Mouse (Mus musculus): ENCODE measurements around the gene Tgm5. TPM values are rescaled to one million over a fixed set of nuclear protein-coding genes. Genes with fewer than 3 reads are reported as not detected.

Gene Tgm5
- polyA plus RNA-seq, 1 experiment from 2014 or later, result not detected

- no peak overlapping the region for H3K4me2 ChIP-seq (ENCODE audit: low read length)
- no peak for ATAC-seq (ENCODE audit: insufficient number of reproducible peaks, insufficient read depth, low FRiP score, low read depth)
Observed at GRCm38 (mm10) chr2:121069506-121069905, 16.1 kb downstream of the Tgm5 start.

GRCm38 (mm10) chr2:121067116-121067515, 18.5 kb downstream of the Tgm5 start:
- Histone ChIP-seq H3K9ac (ENCODE audit: low read length) (no peak overlapping the region), H3K27ac (replicated peaks in 1 of 2; ENCODE audit: control insufficient read depth in 1 of 2, insufficient read depth in 1 of 2, low read depth in 2 of 2, low read length in 2 of 2) (no peak overlapping the region), H3K4me1 (ENCODE audit: control insufficient read depth in 2 of 2, insufficient read depth in 2 of 2, low read length in 2 of 2) (no peaks in the 10 kb centered on the region), H3K4me3 (ENCODE audit: control insufficient read depth in 1 of 2, insufficient read depth in 1 of 2, low read depth in 1 of 2, low read length in 2 of 2) (no peak overlapping the region), H3K9me3 (ENCODE audit: control insufficient read depth, low read length) (no peaks in the 10 kb centered on the region), H3K4me2 (ENCODE audit: low read length) (no peak overlapping the region), H3K36me3 (ENCODE audit: control insufficient read depth, insufficient read depth, low read length) (no peaks in the 10 kb centered on the region), H3K27me3 (ENCODE audit: control insufficient read depth, insufficient read depth, low read length) (no peaks in the 10 kb centered on the region)
- no peak for ATAC-seq (ENCODE audit: insufficient number of reproducible peaks, insufficient read depth, low FRiP score, low read depth)
- WGBS, result 48% methylated on average over 4 of the region's 4 CpGs

More at GRCm38 (mm10) chr2:121069506-121069905, 16.1 kb downstream of the Tgm5 start:
- H3K36me3 ChIP-seq (ENCODE audit: control insufficient read depth, insufficient read depth, low read length), result no peaks in the 10 kb centered on the region
- H3K27ac ChIP-seq (replicated peaks in 1 of 2; ENCODE audit: control insufficient read depth in 1 of 2, insufficient read depth in 1 of 2, low read depth in 2 of 2, low read length in 2 of 2), result no peak overlapping the region
- no peak overlapping the region for H3K4me3 ChIP-seq (ENCODE audit: control insufficient read depth in 1 of 2, insufficient read depth in 1 of 2, low read depth in 1 of 2, low read length in 2 of 2)
- no peaks in the 10 kb centered on the region for H3K9me3 ChIP-seq (ENCODE audit: control insufficient read depth, low read length)
- H3K27me3 ChIP-seq (ENCODE audit: control insufficient read depth, insufficient read depth, low read length), result no peaks in the 10 kb centered on the region
- no peak overlapping the region for H3K9ac ChIP-seq (ENCODE audit: low read length)
- no peaks in the 10 kb centered on the region for H3K4me1 ChIP-seq (ENCODE audit: control insufficient read depth in 2 of 2, insufficient read depth in 2 of 2, low read length in 2 of 2)
- 80% methylated on average over 6 of the region's 6 CpGs for WGBS

GRCm38 (mm10) chr2:121061315-121061714, 24.3 kb downstream of the Tgm5 start:
- Histone ChIP-seq H3K27me3 (ENCODE audit: control insufficient read depth, insufficient read depth, low read length) (no peaks in the 10 kb centered on the region), H3K36me3 (ENCODE audit: control insufficient read depth, insufficient read depth, low read length) (no peaks in the 10 kb centered on the region), H3K9ac (ENCODE audit: low read length) (no peak overlapping the region), H3K4me1 (ENCODE audit: control insufficient read depth in 2 of 2, insufficient read depth in 2 of 2, low read length in 2 of 2) (no peaks in the 10 kb centered on the region), H3K4me3 (ENCODE audit: control insufficient read depth in 1 of 2, insufficient read depth in 1 of 2, low read depth in 1 of 2, low read length in 2 of 2) (no peak overlapping the region), H3K27ac (replicated peaks in 1 of 2; ENCODE audit: control insufficient read depth in 1 of 2, insufficient read depth in 1 of 2, low read depth in 2 of 2, low read length in 2 of 2) (no peak overlapping the region), H3K4me2 (ENCODE audit: low read length) (no peak overlapping the region), H3K9me3 (ENCODE audit: control insufficient read depth, low read length) (no peaks in the 10 kb centered on the region)
- no peak for ATAC-seq (ENCODE audit: insufficient number of reproducible peaks, insufficient read depth, low FRiP score, low read depth)
- WGBS, result 78% methylated on average over 2 of the region's 2 CpGs

- Histone ChIP-seq H3K4me2 (ENCODE audit: low read length) (no peak overlapping the region), H3K4me1 (ENCODE audit: control insufficient read depth in 2 of 2, insufficient read depth in 2 of 2, low read length in 2 of 2) (no peaks in the 10 kb centered on the region), H3K9ac (ENCODE audit: low read length) (no peak overlapping the region), H3K4me3 (ENCODE audit: control insufficient read depth in 1 of 2, insufficient read depth in 1 of 2, low read depth in 1 of 2, low read length in 2 of 2) (no peak overlapping the region), H3K9me3 (ENCODE audit: control insufficient read depth, low read length) (no peaks in the 10 kb centered on the region), H3K27me3 (ENCODE audit: control insufficient read depth, insufficient read depth, low read length) (no peaks in the 10 kb centered on the region), H3K36me3 (ENCODE audit: control insufficient read depth, insufficient read depth, low read length) (no peaks in the 10 kb centered on the region), H3K27ac (replicated peaks in 1 of 2; ENCODE audit: control insufficient read depth in 1 of 2, insufficient read depth in 1 of 2, low read depth in 2 of 2, low read length in 2 of 2) (no peak overlapping the region)
- no peak for ATAC-seq (ENCODE audit: insufficient number of reproducible peaks, insufficient read depth, low FRiP score, low read depth)
- WGBS, result 45% methylated on average over 6 of the region's 6 CpGs
Observed at GRCm38 (mm10) chr2:121057997-121058396, 27.6 kb downstream of the Tgm5 start.

- no peaks in the 10 kb centered on the region for H3K27me3 ChIP-seq (ENCODE audit: control insufficient read depth, insufficient read depth, low read length)
- no peak for ATAC-seq (ENCODE audit: insufficient number of reproducible peaks, insufficient read depth, low FRiP score, low read depth)
- 74% methylated on average over 6 of the region's 6 CpGs for WGBS
- no peaks in the 10 kb centered on the region for H3K4me1 ChIP-seq (ENCODE audit: control insufficient read depth in 2 of 2, insufficient read depth in 2 of 2, low read length in 2 of 2)
- H3K4me3 ChIP-seq (ENCODE audit: control insufficient read depth in 1 of 2, insufficient read depth in 1 of 2, low read depth in 1 of 2, low read length in 2 of 2), result no peak overlapping the region
- H3K9me3 ChIP-seq (ENCODE audit: control insufficient read depth, low read length), result no peaks in the 10 kb centered on the region
- H3K4me2 ChIP-seq (ENCODE audit: low read length), result no peak overlapping the region
- no peaks in the 10 kb centered on the region for H3K36me3 ChIP-seq (ENCODE audit: control insufficient read depth, insufficient read depth, low read length)
- no peak overlapping the region for H3K27ac ChIP-seq (replicated peaks in 1 of 2; ENCODE audit: control insufficient read depth in 1 of 2, insufficient read depth in 1 of 2, low read depth in 2 of 2, low read length in 2 of 2)
- no peak overlapping the region for H3K9ac ChIP-seq (ENCODE audit: low read length)
Observed at GRCm38 (mm10) chr2:121055915-121056314, 29.7 kb downstream of the Tgm5 start.

- Histone ChIP-seq H3K27me3 (ENCODE audit: control insufficient read depth, insufficient read depth, low read length) (no peaks in the 10 kb centered on the region), H3K4me1 (ENCODE audit: control insufficient read depth in 2 of 2, insufficient read depth in 2 of 2, low read length in 2 of 2) (no peaks in the 10 kb centered on the region), H3K4me2 (ENCODE audit: low read length) (no peak overlapping the region), H3K9ac (ENCODE audit: low read length) (no peak overlapping the region), H3K9me3 (ENCODE audit: control insufficient read depth, low read length) (no peaks in the 10 kb centered on the region), H3K4me3 (ENCODE audit: control insufficient read depth in 1 of 2, insufficient read depth in 1 of 2, low read depth in 1 of 2, low read length in 2 of 2) (no peak overlapping the region), H3K27ac (replicated peaks in 1 of 2; ENCODE audit: control insufficient read depth in 1 of 2, insufficient read depth in 1 of 2, low read depth in 2 of 2, low read length in 2 of 2) (no peak overlapping the region), H3K36me3 (ENCODE audit: control insufficient read depth, insufficient read depth, low read length) (no peaks in the 10 kb centered on the region)
- ATAC-seq (ENCODE audit: insufficient number of reproducible peaks, insufficient read depth, low FRiP score, low read depth), result no peak
- WGBS, result 43% methylated on average over 2 of the region's 2 CpGs
Observed at GRCm38 (mm10) chr2:121054060-121054459, 31.6 kb downstream of the Tgm5 start.

- no peak overlapping the region for H3K4me2 ChIP-seq (ENCODE audit: low read length)
- no peak overlapping the region for H3K9ac ChIP-seq (ENCODE audit: low read length)
- H3K27ac ChIP-seq (replicated peaks in 1 of 2; ENCODE audit: control insufficient read depth in 1 of 2, insufficient read depth in 1 of 2, low read depth in 2 of 2, low read length in 2 of 2), result no peak overlapping the region
- no peaks in the 10 kb centered on the region for H3K4me1 ChIP-seq (ENCODE audit: control insufficient read depth in 2 of 2, insufficient read depth in 2 of 2, low read length in 2 of 2)
- H3K36me3 ChIP-seq (ENCODE audit: control insufficient read depth, insufficient read depth, low read length), result no peaks in the 10 kb centered on the region
- no peak for ATAC-seq (ENCODE audit: insufficient number of reproducible peaks, insufficient read depth, low FRiP score, low read depth)
- no peaks in the 10 kb centered on the region for H3K9me3 ChIP-seq (ENCODE audit: control insufficient read depth, low read length)
- WGBS, result 80% methylated on average over 5 of the region's 5 CpGs
- H3K27me3 ChIP-seq (ENCODE audit: control insufficient read depth, insufficient read depth, low read length), result no peaks in the 10 kb centered on the region
- no peak overlapping the region for H3K4me3 ChIP-seq (ENCODE audit: control insufficient read depth in 1 of 2, insufficient read depth in 1 of 2, low read depth in 1 of 2, low read length in 2 of 2)
Observed at GRCm38 (mm10) chr2:121052176-121052575, 33.5 kb downstream of the Tgm5 start.

- H3K9ac ChIP-seq (ENCODE audit: low read length), result no peak overlapping the region
- H3K4me1 ChIP-seq (ENCODE audit: control insufficient read depth in 2 of 2, insufficient read depth in 2 of 2, low read length in 2 of 2), result no peaks in the 10 kb centered on the region
- H3K27me3 ChIP-seq (ENCODE audit: control insufficient read depth, insufficient read depth, low read length), result no peaks in the 10 kb centered on the region
- H3K4me3 ChIP-seq (ENCODE audit: control insufficient read depth in 1 of 2, insufficient read depth in 1 of 2, low read depth in 1 of 2, low read length in 2 of 2), result no peak overlapping the region
- H3K9me3 ChIP-seq (ENCODE audit: control insufficient read depth, low read length), result no peaks in the 10 kb centered on the region
- WGBS, result 69% methylated on average over 4 of the region's 4 CpGs
- no peak for ATAC-seq (ENCODE audit: insufficient number of reproducible peaks, insufficient read depth, low FRiP score, low read depth)
- no peak overlapping the region for H3K4me2 ChIP-seq (ENCODE audit: low read length)
- no peak overlapping the region for H3K27ac ChIP-seq (replicated peaks in 1 of 2; ENCODE audit: control insufficient read depth in 1 of 2, insufficient read depth in 1 of 2, low read depth in 2 of 2, low read length in 2 of 2)
- no peaks in the 10 kb centered on the region for H3K36me3 ChIP-seq (ENCODE audit: control insufficient read depth, insufficient read depth, low read length)
Observed at GRCm38 (mm10) chr2:121045653-121046052, 40.0 kb downstream of the Tgm5 start.
